Mouse (Mus musculus): ENCODE data around the gene Mpi. TPM values are rescaled to one million over a fixed set of nuclear protein-coding genes. Genes with fewer than 3 reads are reported as not detected.

The Mpi gene
- total RNA-seq (2021): 10 to 100 TPM; 69.8 to 87.0 TPM
- long read RNA-seq, experiment 1, transcript Mpi-201 (8 exons, 1,780 nt): major isoform, 48 of 69 reads
- long read RNA-seq, experiment 1, partial matches to known transcripts: 10 of 69 reads
- long read RNA-seq, experiment 1, other reads (novel, unspliced or antisense): 11 of 69 reads
- long read RNA-seq, experiment 2, transcript Mpi-201 (8 exons, 1,780 nt): major isoform, 35 of 53 reads
- long read RNA-seq, experiment 2, partial matches to known transcripts: 10 of 53 reads
- long read RNA-seq, experiment 2, other reads (novel, unspliced or antisense): 8 of 53 reads

GRCm38 (mm10) chr9:57552139-57552887 is at the start of gene Mpi:
Gene Mpi, minus strand, starts transcription at chr9:57552763.
- intact Hi-C loops (cut with DNase I; ENCODE audit: low total_unique reads): no loop called here
- peak; percentile 68 for DNase-seq

DNA sequence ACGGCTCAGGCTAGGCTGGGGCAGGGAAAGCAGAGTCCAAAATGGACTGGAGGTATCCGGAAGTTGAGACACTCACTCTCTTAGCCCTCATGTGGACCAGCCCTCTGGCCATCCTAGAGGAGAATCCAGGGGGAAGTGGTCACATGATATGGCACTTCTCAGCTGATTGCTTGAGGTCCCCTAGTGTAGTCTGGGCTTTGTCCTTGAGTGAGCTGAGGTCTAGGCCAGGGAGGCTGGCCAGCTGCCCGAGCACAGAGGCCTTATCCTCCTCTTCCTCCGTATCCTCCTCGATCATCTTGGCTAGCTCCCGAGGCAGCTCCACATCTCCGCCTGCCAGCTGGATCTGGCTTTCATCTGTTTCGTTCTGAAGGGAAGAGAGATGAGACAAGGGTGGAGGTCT is 49.5 kb upstream of the Mpi start:
- DNase-seq: no peak
- intact Hi-C loops (cut with DNase I; ENCODE audit: low total_unique reads): no loop called here

DNA sequence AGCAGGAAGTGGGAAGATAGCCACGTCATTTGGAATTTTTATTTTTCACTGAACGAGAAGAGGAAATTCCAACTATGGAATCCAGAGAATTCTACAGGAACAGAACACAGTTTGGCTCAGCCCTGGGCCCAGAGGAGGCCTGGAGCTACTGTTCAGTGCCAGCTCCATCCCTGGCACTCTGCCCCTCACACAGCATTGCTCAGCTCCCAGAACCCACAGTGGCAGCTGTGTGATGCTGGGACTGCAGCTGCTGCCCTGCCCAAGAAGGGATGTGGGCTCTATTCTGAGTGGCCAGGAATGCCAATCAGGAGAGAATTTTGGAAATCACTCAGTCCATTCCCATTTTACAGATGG is 48.8 kb upstream of the Mpi start:
- DNase-seq: peak; percentile 74
- intact Hi-C loops (cut with DNase I; ENCODE audit: low total_unique reads): no loop called here

GRCm38 (mm10) chr9:57600620-57601352 is 48.2 kb upstream of the Mpi start:
- intact Hi-C loops (cut with DNase I; ENCODE audit: low total_unique reads): no loop called here
- DNase-seq: no peak

DNA sequence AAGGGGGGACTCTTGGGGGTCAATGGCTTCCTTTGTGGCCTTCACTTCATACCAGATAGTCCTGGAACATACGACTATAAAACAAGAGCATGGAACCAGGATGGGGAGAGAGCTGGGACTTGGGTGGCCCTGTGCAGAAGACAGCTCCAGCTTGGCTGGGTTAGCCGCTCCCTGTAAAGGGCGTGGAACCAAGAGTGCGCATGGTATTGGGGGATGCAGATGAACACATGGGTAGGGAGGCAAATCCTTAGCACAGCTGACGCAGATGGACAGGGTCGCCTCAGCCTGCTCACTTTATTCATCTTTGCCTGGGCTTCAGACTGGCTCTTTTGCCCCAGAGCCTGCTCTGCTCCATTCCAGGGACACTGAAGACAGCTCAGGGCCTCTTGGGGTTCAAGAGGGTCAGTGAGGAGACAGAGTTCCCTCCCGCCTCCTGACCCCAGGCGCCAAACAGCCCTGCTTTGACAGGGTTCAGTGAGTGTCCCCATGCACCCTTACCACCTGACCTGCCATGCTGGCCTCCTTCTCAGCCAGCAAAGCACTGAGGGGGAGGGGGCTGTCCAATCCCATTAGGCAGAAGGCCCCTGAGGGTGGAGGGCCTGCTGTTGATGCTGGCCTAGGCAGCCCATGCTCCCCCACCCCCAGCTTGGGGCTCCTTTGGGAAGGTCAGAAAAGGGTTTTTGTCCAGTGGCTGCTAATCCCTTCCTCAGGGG is 46.4 kb upstream of the Mpi start:
- intact Hi-C loops (cut with DNase I; ENCODE audit: low total_unique reads): no loop called here

GRCm38 (mm10) chr9:57597929-57598382 is 45.4 kb upstream of the Mpi start:
- no peak for DNase-seq
- intact Hi-C loops (cut with DNase I; ENCODE audit: low total_unique reads): no loop called here

More for the DNA sequence above, 46.4 kb upstream of the Mpi start:
- DNase-seq: no peak

- intact Hi-C loops (cut with DNase I; ENCODE audit: low total_unique reads): no loop called here
Measured at GRCm38 (mm10) chr9:57597265-57597664, 44.7 kb upstream of the Mpi start.

DNA sequence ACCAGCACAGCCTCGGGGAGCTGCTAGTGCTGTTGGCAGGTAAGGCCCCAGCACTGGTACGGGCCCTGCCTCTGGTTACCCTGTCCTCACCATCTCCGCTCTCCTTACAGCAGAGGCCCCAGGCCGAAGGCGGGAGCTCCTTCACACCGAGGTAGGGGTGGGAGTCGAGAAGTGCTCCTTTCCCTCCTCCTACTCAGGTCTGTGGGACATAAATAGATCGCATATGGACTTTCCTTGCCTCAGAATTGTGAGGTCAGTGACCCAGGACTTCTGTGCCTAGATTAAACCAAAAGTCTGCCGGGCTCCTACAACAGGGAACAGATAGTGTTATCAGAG is 41.6 kb upstream of the Mpi start:
- intact Hi-C loops (cut with DNase I; ENCODE audit: low total_unique reads): loop anchor here (5.0 kb wide), 1 partner anchor 48 kb away; no protein-coding TSS in a partner anchor
- DNase-seq: no peak

More at GRCm38 (mm10) chr9:57597265-57597664, 44.7 kb upstream of the Mpi start:
- no peak for DNase-seq

GRCm38 (mm10) chr9:57593454-57594173 is 41.1 kb upstream of the Mpi start:
- intact Hi-C loops (cut with DNase I; ENCODE audit: low total_unique reads): loop anchor here (5.0 kb wide), 1 partner anchor 49 kb away; no protein-coding TSS in a partner anchor
- no peak for DNase-seq

DNA sequence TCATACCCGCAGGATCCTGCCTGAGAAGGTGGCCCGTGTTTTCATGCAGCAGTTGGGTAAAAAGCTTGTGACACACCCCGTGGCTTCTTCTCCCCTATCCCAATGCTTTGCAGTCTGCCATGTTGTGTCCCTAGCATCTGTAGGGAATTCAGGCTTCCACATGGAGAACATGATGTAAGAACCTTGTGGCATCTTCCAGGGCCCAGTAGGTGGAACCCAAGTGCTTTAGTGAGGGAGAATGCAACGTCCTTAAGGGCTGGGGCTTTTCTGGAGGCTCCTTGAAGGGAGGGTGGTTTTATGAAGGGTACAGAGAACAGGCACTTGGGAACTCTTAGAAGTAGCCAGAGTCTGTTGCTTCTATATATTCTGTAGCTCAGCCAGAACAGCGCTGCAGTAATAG is 38.2 kb upstream of the Mpi start:
- DNase-seq: no peak
- intact Hi-C loops (cut with DNase I; ENCODE audit: low total_unique reads): loop anchor here (5.0 kb wide), 1 partner anchor 52 kb away; no protein-coding TSS in a partner anchor

DNA sequence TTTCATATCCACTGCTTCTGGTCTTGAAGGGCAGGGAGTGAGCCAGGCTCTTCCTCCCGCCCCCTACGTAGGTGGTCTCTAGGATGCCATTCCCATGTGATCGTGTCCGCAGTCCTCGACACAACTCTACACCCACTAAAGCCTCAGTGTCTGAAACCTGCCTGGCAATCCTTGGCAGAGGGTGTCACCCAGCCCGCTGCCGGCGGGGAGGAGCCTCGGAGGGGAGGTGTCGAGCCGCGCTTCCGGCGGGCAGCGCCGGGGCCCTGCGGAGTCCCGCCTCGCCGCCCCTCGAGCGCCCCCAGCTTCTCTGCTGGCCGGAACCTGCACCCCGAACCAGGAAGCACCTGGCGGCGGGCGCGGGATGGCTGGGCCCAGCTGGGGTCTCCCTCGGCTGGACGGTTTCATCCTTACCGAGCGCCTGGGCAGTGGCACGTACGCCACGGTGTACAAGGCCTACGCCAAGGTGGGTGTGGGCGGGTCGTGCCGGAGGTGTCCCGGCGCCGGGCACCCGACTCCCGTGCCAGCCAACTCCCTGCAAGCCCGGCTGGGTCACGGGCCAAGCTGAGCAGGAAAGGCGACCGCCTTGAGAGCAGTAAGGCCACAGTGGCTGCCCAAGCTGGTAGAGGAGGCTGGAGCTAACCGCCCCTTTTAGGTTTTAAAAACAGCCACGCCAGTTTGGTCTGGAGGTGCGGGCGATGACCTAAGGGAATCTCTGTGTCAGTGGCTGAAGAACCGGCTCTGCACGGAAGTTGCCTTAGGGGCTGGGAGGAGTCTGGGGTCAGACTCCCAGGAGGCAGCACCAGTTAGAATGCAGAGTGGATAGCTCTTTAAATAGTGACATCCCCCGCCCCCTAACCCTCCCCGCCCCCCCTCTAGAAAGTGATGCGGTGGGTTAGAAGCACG is 36.9 kb upstream of the Mpi start, which contains the start of gene Ulk3:
Gene Ulk3, plus strand, starts transcription at position 229 of the 903 bp plus-strand sequence.
- peak; percentile 84 for DNase-seq
- intact Hi-C loops (cut with DNase I; ENCODE audit: low total_unique reads): loop anchor here (5.0 kb wide), 2 partner anchors 47 to 53 kb away; no protein-coding TSS in a partner anchor

DNA sequence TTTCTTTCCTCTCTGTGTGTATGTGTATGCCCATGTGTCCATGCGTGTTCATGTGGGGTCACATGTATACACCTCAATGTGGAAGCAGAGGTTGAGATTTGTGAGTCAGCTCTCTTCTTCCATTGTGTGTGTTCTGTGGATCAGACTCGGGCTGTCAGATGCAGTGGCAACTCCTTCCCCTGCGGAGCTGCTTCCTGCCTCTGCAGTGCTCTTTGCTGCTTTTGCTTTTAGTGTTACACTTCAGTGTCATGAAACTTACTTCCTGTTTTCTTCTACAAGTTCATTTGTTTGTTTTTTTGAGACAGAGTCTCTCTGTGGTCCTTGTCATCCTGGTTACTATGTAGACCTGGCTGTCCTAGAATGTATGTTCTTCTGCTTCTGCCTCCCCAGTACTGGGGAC is 32.4 kb upstream of the Mpi start:
- intact Hi-C loops (cut with DNase I; ENCODE audit: low total_unique reads): loop anchor here (5.0 kb wide), 1 partner anchor 43 kb away; no protein-coding TSS in a partner anchor
- no peak for DNase-seq

DNA sequence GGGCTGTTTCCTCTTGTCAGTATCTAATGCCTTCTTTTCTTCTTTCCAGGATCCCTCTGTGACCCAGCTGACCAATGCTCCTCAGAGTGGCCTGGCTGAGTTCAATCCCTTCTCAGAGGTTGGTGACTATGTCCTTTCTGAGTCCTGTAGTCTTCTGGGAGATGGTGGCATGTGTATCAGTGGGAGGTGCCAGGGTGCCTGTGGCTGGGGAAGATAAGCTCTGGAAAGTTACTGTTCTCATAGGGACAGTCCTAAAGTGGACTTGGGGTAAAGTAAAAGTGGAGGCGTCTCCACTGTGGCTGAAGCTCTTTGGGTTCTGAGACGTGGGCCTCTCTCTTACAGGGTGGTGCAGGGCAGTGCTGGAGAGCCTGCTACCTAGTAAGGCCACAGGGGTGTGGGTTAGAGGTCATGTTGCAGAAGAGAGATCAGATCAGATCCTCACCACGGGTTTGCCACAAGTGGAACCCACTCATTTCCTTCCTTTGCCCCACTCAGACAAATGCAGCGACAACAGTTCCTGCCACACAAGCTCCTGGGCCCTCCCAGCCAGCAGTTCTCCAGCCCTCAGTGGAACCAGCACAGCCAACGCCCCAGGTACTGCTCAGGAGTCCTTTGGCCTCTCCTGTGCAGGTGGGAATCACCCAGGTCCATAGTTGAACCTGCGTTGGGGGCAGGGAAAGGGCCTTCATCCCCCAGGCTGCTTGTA is 24.7 kb upstream of the Mpi start:
- intact Hi-C loops (cut with DNase I; ENCODE audit: low total_unique reads): no loop called here
- no peak for DNase-seq

- intact Hi-C loops (cut with DNase I; ENCODE audit: low total_unique reads): no loop called here
Measured at GRCm38 (mm10) chr9:57575577-57575976, 23.0 kb upstream of the Mpi start.

DNA sequence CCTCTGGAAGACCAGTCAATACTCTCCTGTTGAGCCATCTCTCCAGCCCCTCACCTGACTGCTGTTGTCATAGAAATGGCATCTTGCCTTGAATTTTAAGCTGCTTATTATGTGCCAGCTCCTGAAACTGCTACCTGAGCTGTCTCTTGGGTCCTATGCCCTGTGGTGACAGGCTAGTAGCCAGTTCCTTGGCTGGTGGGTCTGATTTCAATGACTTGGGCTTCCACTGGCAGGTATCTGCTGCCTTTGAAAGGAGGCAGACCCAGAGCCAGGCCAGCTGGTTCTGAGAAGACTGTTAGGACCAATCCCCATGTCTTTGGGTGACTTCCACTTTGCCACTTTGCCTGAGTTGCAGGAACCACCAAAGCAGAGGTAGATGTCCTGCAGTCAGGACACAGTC is 21.8 kb upstream of the Mpi start:
- intact Hi-C loops (cut with DNase I; ENCODE audit: low total_unique reads): no loop called here
- DNase-seq: no peak

More at GRCm38 (mm10) chr9:57575577-57575976, 23.0 kb upstream of the Mpi start:
- DNase-seq: no peak

GRCm38 (mm10) chr9:57568500-57568899 is 15.9 kb upstream of the Mpi start:
- intact Hi-C loops (cut with DNase I; ENCODE audit: low total_unique reads): no loop called here
- DNase-seq: peak; percentile 44

- intact Hi-C loops (cut with DNase I; ENCODE audit: low total_unique reads): no loop called here
- DNase-seq: no peak
Measured at GRCm38 (mm10) chr9:57566846-57567245, 14.3 kb upstream of the Mpi start.
